Mouse (Mus musculus): ENCODE measurements at regions not wholly inside any gene's neighbourhood (a gene's known extent, or its start where the extent isn't known, plus 50 kb on each side); places are given as distances from the start of the nearest gene placed in this dataset.

DNA sequence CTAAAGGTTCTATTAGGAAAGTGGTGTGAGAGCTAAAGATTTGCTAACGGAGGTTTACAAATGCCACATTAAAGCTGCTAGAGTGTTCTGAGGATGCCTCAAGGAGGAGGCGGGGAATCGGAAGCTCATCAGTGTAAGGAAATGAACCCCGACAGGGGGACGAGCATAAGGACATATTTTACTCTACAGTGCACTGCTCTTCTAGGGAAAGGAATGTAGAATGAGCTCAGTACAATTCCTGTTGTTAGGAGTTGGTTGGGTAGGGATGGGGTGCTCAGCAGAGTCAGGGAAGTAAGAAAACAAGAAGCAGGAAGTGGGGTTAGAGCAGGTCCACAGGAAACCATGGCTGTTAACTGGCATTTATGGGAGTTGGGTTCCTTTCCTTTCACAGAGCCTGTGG, 54.6 kb downstream of the Mex3b start:
- no peak for DNase-seq

GRCm38 (mm10) chr7:82923220-82924071, 56.3 kb downstream of the Mex3b start:
- DNase-seq = no peak

GRCm38 (mm10) chr7:82924092-82924491, 57.0 kb downstream of the Mex3b start:
- no peak for DNase-seq

DNA sequence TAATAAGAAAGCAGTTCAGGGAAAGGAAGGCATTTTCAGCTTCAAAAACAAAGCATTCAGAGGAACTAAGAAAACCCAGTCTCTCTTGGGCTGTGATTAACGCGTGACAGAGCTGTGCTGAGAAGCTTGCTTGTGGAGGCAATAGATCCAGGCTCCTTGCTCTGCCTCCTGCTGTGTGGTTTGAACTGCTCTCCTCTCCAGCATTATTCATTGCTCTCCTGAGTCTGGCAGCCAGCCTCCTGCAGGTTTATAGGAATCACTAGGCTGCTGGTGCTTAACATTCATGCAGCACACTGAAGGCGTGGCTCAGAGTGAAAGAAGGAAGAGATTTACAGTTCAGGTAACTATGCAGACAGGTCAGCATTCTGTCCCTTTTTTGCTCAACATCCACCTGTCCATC, 71.2 kb downstream of the Mex3b start:
- no peak for DNase-seq

GRCm38 (mm10) chr7:82939536-82939935, 72.4 kb downstream of the Mex3b start:
- DNase-seq = no peak

- DNase-seq = no peak
These were observed 76.2 kb downstream of the Mex3b start for GRCm38 (mm10) chr7:82943376-82943775.

GRCm38 (mm10) chr7:82943797-82944196, 76.7 kb downstream of the Mex3b start:
- no peak for DNase-seq

- no peak for DNase-seq
These were observed 82.2 kb downstream of the Mex3b start for GRCm38 (mm10) chr7:82949372-82949771.

- peak; percentile 62 for DNase-seq
These were observed 90.3 kb downstream of the Mex3b start for GRCm38 (mm10) chr7:82957208-82957977.

- DNase-seq = no peak
These were observed 103.5 kb downstream of the Mex3b start for GRCm38 (mm10) chr7:82970599-82970998.

- peak; percentile 23 for DNase-seq
These were observed 104.1 kb downstream of the Mex3b start for GRCm38 (mm10) chr7:82971244-82971643.

- DNase-seq = no peak
These were observed 105.3 kb downstream of the Mex3b start for GRCm38 (mm10) chr7:82972214-82973006.

- DNase-seq = no peak
These were observed 123.6 kb downstream of the Mex3b start for GRCm38 (mm10) chr7:82990708-82991107.

DNA sequence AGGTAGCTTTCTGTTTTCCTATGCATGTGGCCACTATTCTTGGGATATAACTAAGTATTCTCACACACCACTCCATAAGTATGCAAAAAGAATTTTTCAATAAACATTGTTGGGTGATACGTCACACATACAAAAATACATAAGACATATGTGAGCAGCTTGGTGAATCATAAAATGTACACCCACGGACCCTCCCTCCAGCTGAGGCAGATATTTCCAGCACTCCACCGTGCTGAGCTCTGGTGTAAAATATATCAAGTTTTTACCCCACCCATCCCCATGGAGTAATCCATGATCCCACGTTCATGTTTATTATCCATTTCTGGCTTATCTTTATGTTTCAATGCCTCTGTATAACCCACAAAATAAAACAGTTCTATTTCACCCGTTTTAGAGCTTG, 126.0 kb downstream of the Mex3b start:
- no peak for DNase-seq

GRCm38 (mm10) chr7:82998848-82999247, 131.7 kb downstream of the Mex3b start:
- DNase-seq = no peak

DNA sequence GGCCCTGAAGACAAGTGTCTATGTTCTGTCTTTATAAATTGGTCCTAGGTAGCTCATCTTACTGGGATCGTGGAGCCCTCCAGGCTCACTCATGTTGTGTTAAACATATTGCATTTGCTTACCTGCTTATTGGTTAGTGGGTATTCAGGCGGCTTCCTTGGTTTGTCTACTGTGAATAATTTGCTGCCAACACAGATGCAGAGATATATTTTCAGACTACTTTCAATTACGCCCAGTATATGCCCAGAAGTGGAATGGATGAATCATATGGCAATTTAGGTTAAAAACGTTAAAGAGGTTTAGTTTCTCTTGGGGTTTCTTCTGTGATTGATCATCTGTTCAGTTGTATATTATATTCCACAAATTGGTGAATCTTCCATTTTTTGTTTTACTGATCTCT, 140.4 kb downstream of the Mex3b start:
- no peak for DNase-seq

GRCm38 (mm10) chr7:83012145-83012544, 145.0 kb downstream of the Mex3b start:
- no peak for DNase-seq

- DNase-seq = no peak
These were observed 147.9 kb downstream of the Mex3b start for GRCm38 (mm10) chr7:83014725-83015690.

DNA sequence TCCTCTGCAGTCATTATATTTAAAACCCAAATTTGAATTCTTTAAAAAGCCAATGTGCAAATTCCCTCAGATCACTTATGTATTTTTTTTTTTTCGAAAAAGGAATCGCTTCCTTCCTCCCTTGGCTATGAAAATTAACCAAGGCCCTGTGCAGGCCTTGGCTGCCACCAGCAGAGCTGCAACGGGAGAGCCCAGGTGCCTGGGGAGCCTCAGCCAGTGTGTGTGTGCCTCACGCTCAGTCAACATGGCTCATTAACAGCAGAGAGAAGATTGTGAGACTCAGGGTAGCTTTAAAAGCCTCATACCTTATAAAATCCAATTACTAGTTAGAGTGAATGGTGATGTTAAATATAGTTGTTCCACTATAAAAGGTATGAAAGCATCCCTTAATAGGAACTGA, 148.6 kb downstream of the Mex3b start:
- DNase-seq = no peak

GRCm38 (mm10) chr7:83016566-83016965, 149.4 kb downstream of the Mex3b start:
- no peak for DNase-seq

- DNase-seq = no peak
These were observed 153.5 kb downstream of the Mex3b start for GRCm38 (mm10) chr7:83020584-83020983.

GRCm38 (mm10) chr7:83023990-83024389, 156.9 kb downstream of the Mex3b start:
- no peak for DNase-seq

Measured in thymus, postnatal 4 days (tissue).